Mouse (Mus musculus) B cell, adult 67 days (primary cell): ENCODE results near the gene Lhx8. TPM values are rescaled to one million over a fixed set of nuclear protein-coding genes. Genes with fewer than 3 reads are reported as not detected.

Source experiments
- total RNA-seq, 2 experiments: library from RNA; stranded (reverse); gene quantifications; 4 replicates each; pipeline ENCODE4 v1.2.4; 2023

Lhx8 gene
- not detected for total RNA-seq

GRCm38 (mm10) chr3:154330181-154331002 lies at the start of gene Lhx8:
Gene Lhx8, minus strand, starts transcription at chr3:154330659.

